Comparison of ENCODE assay signal across 16 mouse cellular contexts in genomic region chr8:94811654-94812053, GRCm38 (mm10). TPM values are rescaled to one million over a fixed set of nuclear protein-coding genes. Genes with fewer than 3 reads are reported as not detected.
A peak's percentile ranks its signal among the peaks of the same experiment; 100 is the strongest.
DNase-seq lines count a peak whose midpoint lies in the region; ATAC-seq lines count a peak whose summit lies in the region.
"Had no signal": no experiment of that assay in that cellular context is flagged by ENCODE, and none has a peak within 500 bp of the region (broad histone marks: within the 10 kb centered on the region; RNA-seq: fewer than 3 reads in every experiment).

No protein-coding gene starts in this region.

- peaks cover 14% of the 10 kb centered on the region for H3K4me1 ChIP-seq in hindbrain, embryonic 13.5 days (replicated peaks)
- H3K4me1 ChIP-seq in hindbrain, embryonic 16.5 days (ENCODE audit: control insufficient read depth, insufficient read depth, low read depth, low read length) = peaks cover 4% of the 10 kb centered on the region
- H3K4me1 ChIP-seq in forebrain, embryonic 11.5 days (replicated peaks; ENCODE audit: control insufficient read depth, insufficient read depth, low read length) = peaks cover 3% of the 10 kb centered on the region; the same call in 1 of the 2 replicates

- H3K9me3 ChIP-seq in hindbrain, embryonic 13.5 days = no peaks in the 10 kb centered on the region
- no peaks in the 10 kb centered on the region for H3K9me3 ChIP-seq in hindbrain, embryonic 16.5 days (ENCODE audit: control insufficient read depth, low read length)
- no peaks in the 10 kb centered on the region for H3K9me3 ChIP-seq in forebrain, embryonic 11.5 days (ENCODE audit: control insufficient read depth, low read length)
- H3K9me3 ChIP-seq: embryonic facial prominence, embryonic 10.5 days; midbrain, embryonic 15.5 days had no signal

- no peak overlapping the region for H3K4me2 ChIP-seq in hindbrain, embryonic 13.5 days
- no peak overlapping the region for H3K4me2 ChIP-seq in hindbrain, embryonic 16.5 days (ENCODE audit: low read length)
- no peak overlapping the region for H3K4me2 ChIP-seq in forebrain, embryonic 11.5 days (ENCODE audit: low read depth, low read length, severe bottlenecking)
- H3K4me2 ChIP-seq: heart, embryonic 11.5 days had no signal

- DNase-seq in ovary, adult 18-20 months (ENCODE audit: low spot score) = peak; percentile 75
- no peak for DNase-seq in ovary, postnatal 10 days (ENCODE audit: low spot score)
- DNase-seq in forebrain, embryonic 11.5 days (ENCODE audit: low spot score) = no peak
- DNase-seq in frontal cortex, postnatal 14 days (ENCODE audit: low spot score in 2 of 2) = no peak
- DNase-seq: cerebellum, postnatal 25 days; gastrocnemius, postnatal 14 days; right cerebral cortex, postnatal 4 days had no signal

- no peak overlapping the region for H3K4me3 ChIP-seq in hindbrain, embryonic 13.5 days
- H3K4me3 ChIP-seq in hindbrain, embryonic 16.5 days (ENCODE audit: low read length) = no peak overlapping the region
- H3K4me3 ChIP-seq in forebrain, embryonic 11.5 days (ENCODE audit: low read depth, low read length) = no peak overlapping the region
- H3K4me3 ChIP-seq: midbrain, embryonic 15.5 days had no signal

- H3K27ac ChIP-seq in hindbrain, embryonic 13.5 days = no peak overlapping the region
- H3K27ac ChIP-seq in hindbrain, embryonic 16.5 days (ENCODE audit: low read depth, low read length) = no peak overlapping the region
- no peak overlapping the region for H3K27ac ChIP-seq in forebrain, embryonic 11.5 days (ENCODE audit: low read depth, low read length)

- peak overlapping the region; percentile 55 for H3K9ac ChIP-seq in hindbrain, embryonic 13.5 days
- H3K9ac ChIP-seq in hindbrain, embryonic 16.5 days (ENCODE audit: low read depth, low read length) = no peak overlapping the region
- H3K9ac ChIP-seq in forebrain, embryonic 11.5 days (ENCODE audit: low read length) = no peak overlapping the region
- H3K9ac ChIP-seq: midbrain, embryonic 15.5 days had no signal

- no peak for ATAC-seq in hindbrain, embryonic 13.5 days (ENCODE audit: low FRiP score)
- ATAC-seq in hindbrain, embryonic 16.5 days = no peak
- peak; percentile 85 for ATAC-seq in granulocyte monocyte progenitor cell, adult 5-6 weeks (replicated peaks; ENCODE audit: poor library complexity, severe bottlenecking)
- no peak for ATAC-seq in forebrain, embryonic 11.5 days (replicated peaks; ENCODE audit: low FRiP score)
- ATAC-seq in erythroblast, adult 5-6 weeks (replicated peaks; ENCODE audit: low FRiP score, poor library complexity, severe bottlenecking) = no peak

- H3K27me3 ChIP-seq in hindbrain, embryonic 13.5 days = no peaks in the 10 kb centered on the region
- H3K27me3 ChIP-seq in hindbrain, embryonic 16.5 days (replicated peaks; ENCODE audit: control insufficient read depth, insufficient read depth, low read length) = no peaks in the 10 kb centered on the region
- no peaks in the 10 kb centered on the region for H3K27me3 ChIP-seq in forebrain, embryonic 11.5 days (ENCODE audit: control insufficient read depth, insufficient read depth, low read length)
- H3K27me3 ChIP-seq: midbrain, embryonic 15.5 days had no signal

- H3K36me3 ChIP-seq in hindbrain, embryonic 13.5 days = no peaks in the 10 kb centered on the region
- H3K36me3 ChIP-seq in hindbrain, embryonic 16.5 days (ENCODE audit: control insufficient read depth, insufficient read depth, low read length) = no peaks in the 10 kb centered on the region
- H3K36me3 ChIP-seq in forebrain, embryonic 11.5 days (ENCODE audit: control insufficient read depth, insufficient read depth, low read length) = no peaks in the 10 kb centered on the region
- H3K36me3 ChIP-seq: embryonic facial prominence, embryonic 10.5 days; midbrain, embryonic 15.5 days had no signal

- 78% methylated on average over 6 of the region's 6 CpGs for WGBS in hindbrain, embryonic 13.5 days
- 78% methylated on average over 6 of the region's 6 CpGs for WGBS in hindbrain, embryonic 16.5 days
- WGBS in forebrain, embryonic 11.5 days = 74% methylated on average over 6 of the region's 6 CpGs

RNA-seq across cellular contexts. Expression of gene Ccl17, which starts 1.4 kb away (rescaled TPM):
- polyA plus RNA-seq in hindbrain, embryonic 13.5 days (2015; fragmentation: Nextera tagmentation; extraction: Ambion mirVana) = 0.43 TPM in 1 of 2 replicates, not detected in the other
- polyA plus RNA-seq in hindbrain, embryonic 16.5 days (2015; fragmentation: Nextera tagmentation; extraction: Ambion mirVana) = 0.79 and 0.80 TPM in 2 replicates
- not detected in 2 replicates for total RNA-seq in granulocyte monocyte progenitor cell, adult 5-6 weeks (2014; fragmentation: Nextera tagmentation)
- not detected in 2 replicates for total RNA-seq in granulocyte monocyte progenitor cell, adult 5-6 weeks (2017)
- not detected in 2 replicates for polyA plus RNA-seq in forebrain, embryonic 11.5 days (2014; fragmentation: Nextera tagmentation; extraction: Ambion mirVana)
- not detected in 2 replicates for total RNA-seq in erythroblast, adult 5-6 weeks (2015; ENCODE audit: low replicate concordance)
- total RNA-seq in erythroblast, adult 5-6 weeks (2017; ENCODE audit: low replicate concordance) = 0.77 TPM in 1 of 2 replicates, not detected in the other
- total RNA-seq: gastrocnemius, postnatal 14 days; heart, postnatal 25 days had no signal
- polyA plus RNA-seq: embryonic facial prominence, embryonic 10.5 days; kidney, embryonic 14.5 days had no signal

RNA-seq across cellular contexts. Expression of gene Coq9, which starts 26.5 kb away (rescaled TPM):
- 55.4 and 59.1 TPM in 2 replicates for polyA plus RNA-seq in hindbrain, embryonic 13.5 days (2015; fragmentation: Nextera tagmentation; extraction: Ambion mirVana)
- 67.7 and 69.8 TPM in 2 replicates for polyA plus RNA-seq in hindbrain, embryonic 16.5 days (2015; fragmentation: Nextera tagmentation; extraction: Ambion mirVana)
- 49.5 and 54.4 TPM in 2 replicates for total RNA-seq in granulocyte monocyte progenitor cell, adult 5-6 weeks (2014; fragmentation: Nextera tagmentation)
- total RNA-seq in granulocyte monocyte progenitor cell, adult 5-6 weeks (2017) = 46.6 and 57.4 TPM in 2 replicates
- polyA plus RNA-seq in forebrain, embryonic 11.5 days (2014; fragmentation: Nextera tagmentation; extraction: Ambion mirVana) = 53.7 and 60.5 TPM in 2 replicates
- 4.4 and 10.7 TPM in 2 replicates for total RNA-seq in erythroblast, adult 5-6 weeks (2015; ENCODE audit: low replicate concordance)
- total RNA-seq in erythroblast, adult 5-6 weeks (2017; ENCODE audit: low replicate concordance) = 27.3 and 54.5 TPM in 2 replicates

RNA-seq across cellular contexts. Expression of gene Ciapin1, which starts 26.5 kb away (rescaled TPM):
- 197 and 202 TPM in 2 replicates for polyA plus RNA-seq in hindbrain, embryonic 13.5 days (2015; fragmentation: Nextera tagmentation; extraction: Ambion mirVana)
- 190 and 191 TPM in 2 replicates for polyA plus RNA-seq in hindbrain, embryonic 16.5 days (2015; fragmentation: Nextera tagmentation; extraction: Ambion mirVana)
- 45.7 and 48.0 TPM in 2 replicates for total RNA-seq in granulocyte monocyte progenitor cell, adult 5-6 weeks (2014; fragmentation: Nextera tagmentation)
- total RNA-seq in granulocyte monocyte progenitor cell, adult 5-6 weeks (2017) = 46.1 and 72.3 TPM in 2 replicates
- 144 and 152 TPM in 2 replicates for polyA plus RNA-seq in forebrain, embryonic 11.5 days (2014; fragmentation: Nextera tagmentation; extraction: Ambion mirVana)
- 16.7 and 30.3 TPM in 2 replicates for total RNA-seq in erythroblast, adult 5-6 weeks (2015; ENCODE audit: low replicate concordance)
- total RNA-seq in erythroblast, adult 5-6 weeks (2017; ENCODE audit: low replicate concordance) = 27.0 and 27.2 TPM in 2 replicates

RNA-seq across cellular contexts. Expression of gene Cx3cl1, which starts 39.8 kb away (rescaled TPM):
- polyA plus RNA-seq in hindbrain, embryonic 13.5 days (2015; fragmentation: Nextera tagmentation; extraction: Ambion mirVana) = 15.0 and 15.8 TPM in 2 replicates
- 61.2 and 62.0 TPM in 2 replicates for polyA plus RNA-seq in hindbrain, embryonic 16.5 days (2015; fragmentation: Nextera tagmentation; extraction: Ambion mirVana)
- 0.19 and 1.3 TPM in 2 replicates for total RNA-seq in granulocyte monocyte progenitor cell, adult 5-6 weeks (2014; fragmentation: Nextera tagmentation)
- not detected in 2 replicates for total RNA-seq in granulocyte monocyte progenitor cell, adult 5-6 weeks (2017)
- 8.8 and 9.4 TPM in 2 replicates for polyA plus RNA-seq in forebrain, embryonic 11.5 days (2014; fragmentation: Nextera tagmentation; extraction: Ambion mirVana)
- 0.63 TPM in 1 of 2 replicates, not detected in the other for total RNA-seq in erythroblast, adult 5-6 weeks (2015; ENCODE audit: low replicate concordance)
- total RNA-seq in erythroblast, adult 5-6 weeks (2017; ENCODE audit: low replicate concordance) = 0.77 and 2.4 TPM in 2 replicates

RNA-seq across cellular contexts. Expression of gene Polr2c, which starts 45.6 kb away (rescaled TPM):
- polyA plus RNA-seq in hindbrain, embryonic 13.5 days (2015; fragmentation: Nextera tagmentation; extraction: Ambion mirVana) = 119 and 136 TPM in 2 replicates
- 109 and 119 TPM in 2 replicates for polyA plus RNA-seq in hindbrain, embryonic 16.5 days (2015; fragmentation: Nextera tagmentation; extraction: Ambion mirVana)
- 57.6 and 75.3 TPM in 2 replicates for total RNA-seq in granulocyte monocyte progenitor cell, adult 5-6 weeks (2014; fragmentation: Nextera tagmentation)
- 55.6 and 74.5 TPM in 2 replicates for total RNA-seq in granulocyte monocyte progenitor cell, adult 5-6 weeks (2017)
- polyA plus RNA-seq in forebrain, embryonic 11.5 days (2014; fragmentation: Nextera tagmentation; extraction: Ambion mirVana) = 156 and 173 TPM in 2 replicates
- total RNA-seq in erythroblast, adult 5-6 weeks (2015; ENCODE audit: low replicate concordance) = 29.8 and 37.4 TPM in 2 replicates
- total RNA-seq in erythroblast, adult 5-6 weeks (2017; ENCODE audit: low replicate concordance) = 26.9 and 36.0 TPM in 2 replicates
